Mouse (Mus musculus) kidney, postnatal 0 days (tissue): ENCODE data around the gene Dlg1. TPM values are rescaled to one million over a fixed set of nuclear protein-coding genes. Genes with fewer than 3 reads are reported as not detected.

Experiments used
- ATAC-seq: fragments of 200-750 bp; cut with Nextera tagmentation; replicated peaks from 2 replicates; pipeline ENCODE4 v1.8.0; 2017; ENCODE audit warnings: low read depth, moderate number of reproducible peaks, moderate TSS enrichment, moderate library complexity; ENCODE audit not compliant: low FRiP score
- DNase-seq: peaks from one replicate; pipeline ENCODE4 v3.0.0-alpha.2; 2016; ENCODE audit warnings: low spot score
- H3K27ac ChIP-seq: fragments of 300-500 bp; sonication (generic); 2 replicates; pipeline ENCODE4 v1.5.1; 2014; ENCODE audit warnings: mild to moderate bottlenecking
- H3K27me3 ChIP-seq: fragments of 300-500 bp; sonication (generic); 2 replicates; pipeline ENCODE4 v1.6.1; 2014; ENCODE audit warnings: low read length, mixed read lengths; ENCODE audit not compliant: insufficient read depth
- H3K36me3 ChIP-seq: fragments of 300-500 bp; sonication (generic); 2 replicates; pipeline ENCODE4 v1.6.1; 2014; ENCODE audit warnings: low read length, mixed read lengths; ENCODE audit not compliant: insufficient read depth
- H3K4me1 ChIP-seq: fragments of 300-500 bp; sonication (generic); replicated peaks from 2 replicates; pipeline ENCODE4 v1.6.1; 2014; ENCODE audit warnings: antibody characterized with exemption, low read length, mixed read lengths; ENCODE audit not compliant: insufficient read depth
- H3K4me2 ChIP-seq: fragments of 300-500 bp; sonication (generic); 2 replicates; pipeline ENCODE4 v1.6.1; 2014; ENCODE audit warnings: mild to moderate bottlenecking, low read length, moderate library complexity, mixed read lengths
- H3K4me3 ChIP-seq: fragments of 300-500 bp; sonication (generic); replicated peaks from 2 replicates; pipeline ENCODE4 v1.5.1; 2014; ENCODE audit warnings: low read depth, low read length
- H3K9ac ChIP-seq: fragments of 300-500 bp; sonication (generic); 2 replicates; pipeline ENCODE4 v1.6.1; 2014; ENCODE audit warnings: low read depth, low read length
- H3K9me3 ChIP-seq: fragments of 300-500 bp; sonication (generic); replicated peaks from 2 replicates; pipeline ENCODE4 v1.6.1; 2016; ENCODE audit warnings: low read length, inconsistent platforms, mixed read lengths
- CTCF ChIP-seq: IDR thresholded peaks from 2 replicates; pipeline ENCODE4 v1.5.1; 2016; ENCODE audit warnings: antibody characterized with exemption, low read depth, mild to moderate bottlenecking, moderate library complexity
- WGBS: fragments of 180-500 bp; shearing (Covaris S2); extraction: QIAGEN DNeasy Blood & Tissue Kit; methylation state at CpG from one replicate; pipeline ENCODE4 v1.1.7; 2014; 5-methylcytosine and 5-hydroxymethylcytosine counted together
- polyA plus RNA-seq: library from polyadenylated mRNA; unstranded; fragments of >200 nt; fragmentation: Nextera tagmentation; extraction: Ambion mirVana; gene quantifications from 2 replicates; pipeline ENCODE4 v1.2.1, GENCODE M21; 2015

Gene Dlg1
- polyA plus RNA-seq, 1 experiment from 2014 or later: 19.3 TPM

DNA sequence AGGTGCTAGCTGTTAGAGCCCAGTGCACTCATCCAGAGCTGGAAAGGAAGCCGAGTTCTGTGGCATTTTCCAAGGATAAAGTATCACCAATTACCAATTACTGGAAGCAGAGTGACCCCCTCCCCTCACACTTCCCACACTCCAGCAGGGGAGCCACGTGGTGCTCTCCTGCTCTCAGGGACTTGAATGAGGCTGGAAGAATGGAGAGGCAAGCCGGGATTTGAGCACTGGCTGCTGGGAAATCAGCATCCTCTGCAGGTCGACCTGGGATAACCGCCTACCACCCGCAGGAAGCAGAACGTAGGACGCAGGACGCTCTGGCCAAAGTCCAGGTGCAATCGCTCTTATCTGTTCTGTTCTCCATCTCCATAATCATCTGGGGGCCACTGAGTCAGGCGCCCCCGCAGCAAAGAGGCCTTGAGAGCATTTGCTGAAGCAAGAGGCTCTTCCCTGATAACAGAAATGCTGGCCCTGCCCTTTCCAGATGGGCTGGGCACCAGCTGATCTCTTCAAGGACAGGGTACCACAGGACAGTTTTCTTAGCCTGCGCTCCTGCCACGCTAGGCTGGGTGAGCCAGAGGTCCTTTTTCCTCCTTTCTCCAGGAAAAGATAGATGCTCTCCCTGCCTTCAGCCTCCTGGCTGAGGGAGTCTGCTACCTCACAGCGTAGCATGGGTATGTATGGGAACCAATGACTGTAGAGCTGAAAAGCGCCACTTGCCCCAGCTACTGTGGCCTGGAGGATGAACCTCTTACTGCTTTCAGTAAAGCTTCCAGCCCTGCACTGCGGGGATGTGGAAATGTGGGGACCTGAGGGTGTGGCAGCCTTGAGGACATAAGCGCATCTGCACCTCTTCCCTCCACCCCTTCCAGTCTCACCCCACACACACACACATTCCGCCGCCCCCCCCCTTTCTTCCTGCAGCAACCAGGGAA, 242.9 kb downstream of the Dlg1 start:
- 34% methylated on average over 20 of the region's 20 CpGs for WGBS

DNA sequence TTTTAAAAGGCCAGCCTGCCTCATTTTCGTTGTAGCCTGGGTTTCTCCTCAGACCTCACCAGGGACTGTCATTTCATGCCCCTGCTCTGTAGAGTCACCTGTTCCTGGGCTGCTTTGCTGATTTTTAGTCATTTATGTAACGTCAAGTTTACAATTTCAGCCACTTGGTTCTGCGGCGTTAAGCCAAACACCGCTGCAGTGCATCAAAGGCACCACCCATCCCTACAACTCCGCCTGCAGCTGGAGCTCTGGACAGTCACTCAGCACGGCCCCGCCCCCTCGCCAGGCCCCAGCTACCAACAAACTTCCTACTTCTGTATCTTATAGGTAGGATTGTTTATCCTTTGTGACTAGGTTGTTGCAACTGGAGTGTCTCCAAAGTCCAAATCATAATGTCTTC, 243.7 kb downstream of the Dlg1 start:
- H3K4me1 ChIP-seq: no peaks in the 10 kb centered on the region
- peak; percentile 80 for ATAC-seq
- H3K9me3 ChIP-seq: no peaks in the 10 kb centered on the region
- H3K27me3 ChIP-seq: no peaks in the 10 kb centered on the region
- H3K4me3 ChIP-seq: peak overlapping the region; percentile 11; the same call in 1 of the 2 replicates
- TF ChIP-seq CTCF: no peak
- H3K4me2 ChIP-seq: peak overlapping the region; percentile 49
- no peaks in the 10 kb centered on the region for H3K36me3 ChIP-seq
- H3K9ac ChIP-seq: 0 out of 2 replicates have a peak overlapping the region, but pooled peaks have one; percentile 24
- WGBS: 6% methylated on average over 9 of the region's 9 CpGs
- H3K27ac ChIP-seq: no peak overlapping the region
- peak; percentile 56 for DNase-seq

More for the DNA sequence above, 242.9 kb downstream of the Dlg1 start:
- Histone ChIP-seq H3K27ac (no peak overlapping the region), H3K4me2 (peak overlapping the region; percentile 49), H3K4me1 (no peaks in the 10 kb centered on the region), H3K9ac (0 out of 2 replicates have a peak overlapping the region, but pooled peaks have one; percentile 24), H3K9me3 (no peaks in the 10 kb centered on the region), H3K4me3 (peak overlapping the region; percentile 11; the same call in 1 of the 2 replicates), H3K36me3 (no peaks in the 10 kb centered on the region), H3K27me3 (no peaks in the 10 kb centered on the region)
- no peak for TF ChIP-seq CTCF
- no peak for DNase-seq
- 0 out of 2 replicates have a peak, but pooled peaks have one; percentile 25 for ATAC-seq

DNA sequence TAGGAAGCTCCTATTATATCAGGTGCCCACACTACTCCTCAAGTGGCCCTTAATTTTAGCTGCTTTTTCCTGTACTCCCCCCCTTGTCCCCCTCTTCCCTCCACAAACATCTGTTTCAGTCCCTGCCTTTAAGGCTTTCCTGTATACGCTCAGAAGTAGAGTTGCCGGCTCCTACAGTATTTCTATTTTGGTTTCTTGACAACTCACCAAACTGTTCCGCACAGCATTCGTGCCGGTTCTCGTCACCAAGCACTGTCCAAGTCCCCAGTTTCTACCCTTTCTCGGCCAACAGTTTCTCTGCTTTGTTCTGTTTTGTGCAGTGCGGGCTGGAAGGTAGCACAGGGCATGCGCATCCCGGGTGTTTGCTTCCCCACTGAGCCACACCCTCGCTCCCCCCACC, 245.7 kb downstream of the Dlg1 start:
- Histone ChIP-seq H3K27me3 (no peaks in the 10 kb centered on the region), H3K4me2 (no peak overlapping the region), H3K9me3 (no peaks in the 10 kb centered on the region), H3K4me3 (no peak overlapping the region), H3K36me3 (no peaks in the 10 kb centered on the region), H3K4me1 (no peaks in the 10 kb centered on the region), H3K27ac (no peak overlapping the region), H3K9ac (no peak overlapping the region)
- no peak for TF ChIP-seq CTCF
- 71% methylated on average over 11 of the region's 11 CpGs for WGBS
- ATAC-seq (no peak), DNase-seq (no peak)

DNA sequence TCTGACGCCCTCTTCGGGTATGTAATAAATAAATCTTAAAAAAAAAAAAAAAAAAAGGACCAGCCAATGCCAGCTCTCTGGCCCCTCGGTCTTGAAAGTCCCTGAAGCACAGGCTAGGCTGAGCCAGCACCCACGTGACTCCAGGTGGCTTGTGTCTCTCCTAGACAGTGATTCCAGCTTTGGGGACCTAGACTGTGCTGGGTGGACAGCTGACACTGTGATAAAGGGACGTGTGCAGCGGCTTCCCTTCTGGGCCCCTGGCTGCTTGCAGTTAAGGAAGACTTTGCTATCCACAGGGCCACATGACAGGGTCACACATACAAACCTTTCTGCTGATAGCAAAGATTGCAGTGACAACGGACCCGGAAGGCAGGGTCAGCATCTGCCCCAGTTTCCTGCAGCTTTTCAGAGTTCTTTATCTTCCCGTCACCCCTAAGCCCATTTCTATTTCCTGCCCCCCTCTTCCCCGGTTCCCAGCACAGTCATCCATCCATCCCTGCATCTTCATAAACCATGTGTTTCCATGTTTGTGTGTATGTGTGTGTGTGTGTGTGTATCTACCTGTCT, 247.1 kb downstream of the Dlg1 start:
- no peaks in the 10 kb centered on the region for H3K9me3 ChIP-seq
- H3K4me1 ChIP-seq: no peaks in the 10 kb centered on the region
- H3K27me3 ChIP-seq: no peaks in the 10 kb centered on the region
- no peak for ATAC-seq
- H3K4me3 ChIP-seq: no peak overlapping the region
- H3K27ac ChIP-seq: no peak overlapping the region
- H3K4me2 ChIP-seq: no peak overlapping the region
- DNase-seq: no peak
- 46% methylated on average over 10 of the region's 10 CpGs for WGBS
- H3K9ac ChIP-seq: no peak overlapping the region
- H3K36me3 ChIP-seq: no peaks in the 10 kb centered on the region
- no peak for TF ChIP-seq CTCF

DNA sequence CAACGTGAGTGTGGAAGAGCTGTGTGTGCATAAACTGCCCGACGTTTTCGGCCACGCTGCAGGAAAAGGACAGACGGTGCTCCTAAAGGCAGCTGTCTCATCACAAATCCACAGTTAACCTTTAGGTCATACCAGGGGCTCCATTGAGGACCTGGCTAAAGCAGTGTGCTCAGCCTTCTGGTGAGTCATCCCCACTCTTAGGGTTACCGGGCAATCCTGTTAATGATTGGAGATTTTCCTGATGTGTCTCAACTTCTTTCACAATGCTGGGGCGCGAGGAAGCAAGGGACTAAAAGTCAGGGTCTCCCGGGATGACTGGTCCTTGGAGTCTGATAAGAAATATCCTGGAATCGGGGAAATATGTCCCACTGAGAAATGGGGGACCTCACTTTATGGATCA, 254.5 kb downstream of the Dlg1 start:
- WGBS: 54% methylated on average over 11 of the region's 11 CpGs

DNA sequence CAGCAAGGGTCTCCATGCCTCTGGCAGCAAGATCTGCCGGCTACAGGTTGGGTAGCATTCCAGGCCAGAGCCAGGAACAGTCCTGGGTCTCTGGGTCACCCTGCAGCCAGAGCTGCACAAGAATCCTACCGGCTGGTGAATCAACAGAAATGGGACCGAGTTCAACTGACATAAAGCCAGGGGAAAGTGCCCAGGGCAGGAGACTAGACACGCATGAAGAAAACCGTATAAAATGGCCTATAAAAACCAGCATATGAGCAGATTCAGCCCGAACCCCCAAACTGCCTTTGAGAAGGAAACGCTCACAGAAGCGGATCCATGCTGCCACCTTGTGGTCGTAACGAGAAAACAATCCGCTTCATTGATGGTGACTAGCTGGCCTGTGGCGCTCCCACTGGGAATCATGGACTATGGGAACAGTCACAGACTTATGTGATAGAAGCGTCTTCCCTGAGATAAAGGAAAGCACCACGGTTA, 255.0 kb downstream of the Dlg1 start:
- Histone ChIP-seq H3K27me3 (no peaks in the 10 kb centered on the region), H3K4me2 (peak overlapping the region; percentile 44), H3K36me3 (no peaks in the 10 kb centered on the region), H3K4me3 (no peak overlapping the region), H3K9ac (no peak overlapping the region), H3K27ac (no peak overlapping the region), H3K4me1 (no peaks in the 10 kb centered on the region), H3K9me3 (no peaks in the 10 kb centered on the region)
- WGBS: 5% methylated on average over 14 of the region's 14 CpGs
- ATAC-seq: peak; percentile 27; the same call in 1 of the 2 replicates
- TF ChIP-seq CTCF: peak; percentile 95
- peak; percentile 91 for DNase-seq

More for the DNA sequence above, 254.5 kb downstream of the Dlg1 start:
- no peaks in the 10 kb centered on the region for H3K27me3 ChIP-seq
- H3K4me3 ChIP-seq: no peak overlapping the region
- H3K9me3 ChIP-seq: no peaks in the 10 kb centered on the region
- no peaks in the 10 kb centered on the region for H3K36me3 ChIP-seq
- no peak overlapping the region for H3K27ac ChIP-seq
- H3K9ac ChIP-seq: no peak overlapping the region
- ATAC-seq: peak; percentile 63; the same call in 1 of the 2 replicates
- no peaks in the 10 kb centered on the region for H3K4me1 ChIP-seq
- DNase-seq: peak; percentile 16
- H3K4me2 ChIP-seq: peak overlapping the region; percentile 44
- no peak for TF ChIP-seq CTCF
